Comparison of ENCODE assay signal across 8 mouse cellular contexts in the genomic region with DNA sequence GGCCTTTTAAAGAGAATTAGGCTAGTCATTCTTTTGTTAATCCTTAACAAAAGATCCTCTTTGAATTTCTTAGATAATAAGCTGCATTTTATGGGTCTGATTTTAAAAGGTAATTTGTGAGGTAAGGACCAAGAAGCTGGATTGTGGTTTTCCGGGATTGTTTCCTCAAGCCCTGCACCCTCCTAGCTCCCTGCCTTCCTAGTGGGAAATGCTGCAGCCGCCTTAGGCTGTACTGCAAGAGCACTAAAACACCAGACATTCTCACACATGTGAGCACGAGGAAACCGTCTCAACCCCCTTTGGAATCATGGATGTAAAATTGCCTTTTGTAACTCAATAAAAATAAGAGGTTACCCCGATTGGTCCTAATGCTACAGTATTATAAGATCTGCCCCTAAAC. TPM values are rescaled to one million over a fixed set of nuclear protein-coding genes. Genes with fewer than 3 reads are reported as not detected.
DNase-seq lines count a peak whose midpoint lies in the region; ATAC-seq and TF ChIP-seq lines count a peak whose summit lies in the region.

No protein-coding gene starts in this region.

- WGBS in heart, postnatal 0 days = 24% methylated on average over 5 of the region's 5 CpGs
- WGBS in neural tube, embryonic 14.5 days = 6% methylated on average over 5 of the region's 5 CpGs

- TF ChIP-seq POLR2A in MEL (IDR thresholded peaks at IDR 0.05; ENCODE audit: control insufficient read depth in 1 of 2, insufficient read depth in 1 of 2, low read depth in 1 of 2, low read length in 2 of 2, poor library complexity in 1 of 2) = no peak

- DNase-seq in gastrocnemius, adult 2 months = peak; percentile 29
- DNase-seq in gastrocnemius, adult 18-20 months (ENCODE audit: low spot score) = no peak
- DNase-seq in MEL (ENCODE audit: low read depth, low spot score) = no peak
- peak; percentile 69 for DNase-seq in embryo, embryonic 10.5 days (ENCODE audit: low spot score)
- peak; percentile 57 for DNase-seq in heart, postnatal 0 days (ENCODE audit: low spot score)
- peak; percentile 29 to 30 for DNase-seq in left cerebral cortex, postnatal 25 days (ENCODE audit: low spot score in 2 of 2)
- no peak for DNase-seq in thymus, postnatal 36 days

- intact Hi-C loops in gastrocnemius, adult 2 months (cut with DNase I) = loop anchor here (10.0 kb wide), 3 partner anchors 138 to 468 kb away; a partner anchor contains a TSS
- intact Hi-C loops in left cerebral cortex, postnatal 25 days (cut with DNase I) = loop anchor here (5.0 kb wide), 3 partner anchors 395 to 620 kb away; no protein-coding TSS in a partner anchor

- peak overlapping the region; percentile 99; the same call in 1 of the 2 replicates for H3K9ac ChIP-seq in MEL (ENCODE audit: control insufficient read depth, low read depth, low read length, poor library complexity, severe bottlenecking)
- peak overlapping the region; percentile 50 for H3K9ac ChIP-seq in heart, postnatal 0 days (replicated peaks; ENCODE audit: low read depth, low read length)
- H3K9ac ChIP-seq in neural tube, embryonic 14.5 days (replicated peaks; ENCODE audit: low read depth, low read length) = peak overlapping the region; percentile 95; the same call in 1 of the 2 replicates

- H3K79me2 ChIP-seq in MEL (ENCODE audit: control insufficient read depth, insufficient read depth, low read length, poor library complexity) = peaks cover 26% of the 10 kb centered on the region

- H3K4me2 ChIP-seq in heart, postnatal 0 days (ENCODE audit: low read depth, low read length) = peak overlapping the region; percentile 80
- H3K4me2 ChIP-seq in neural tube, embryonic 14.5 days (ENCODE audit: low read depth, low read length) = peak overlapping the region; percentile 65

- peaks cover 0 to 8% of the 10 kb centered on the region in 2 experiments; a peak in 3 of 4 replicates for H3K36me3 ChIP-seq in MEL (ENCODE audit: control insufficient read depth in 1 of 2, insufficient read depth in 2 of 2, low read length in 2 of 2)
- no peaks in the 10 kb centered on the region for H3K36me3 ChIP-seq in heart, postnatal 0 days (replicated peaks; ENCODE audit: control insufficient read depth, insufficient read depth, low read length)
- H3K36me3 ChIP-seq in neural tube, embryonic 14.5 days (ENCODE audit: control insufficient read depth, insufficient read depth, low read length) = no peaks in the 10 kb centered on the region

- TF ChIP-seq RAD21 in MEL (IDR thresholded peaks at IDR 0.05; ENCODE audit: low read depth, low read length) = no peak

- TF ChIP-seq CTCF in gastrocnemius, adult 2 months (IDR thresholded peaks at IDR 0.05) = no peak
- TF ChIP-seq CTCF in MEL (IDR thresholded peaks at IDR 0.05 in 2 of 3, conservative IDR thresholded peaks at IDR 0.05 in 1 of 3; ENCODE audit: control insufficient read depth in 1 of 3, insufficient read depth in 1 of 3, low read depth in 2 of 3, low read length in 3 of 3, poor library complexity in 1 of 3, severe bottlenecking in 1 of 3) = no peak
- TF ChIP-seq CTCF in heart, postnatal 0 days (IDR thresholded peaks at IDR 0.05; ENCODE audit: low read depth) = no peak

- no peaks in the 10 kb centered on the region for H3K27me3 ChIP-seq in MEL (ENCODE audit: control insufficient read depth in 1 of 2, insufficient read depth in 2 of 2, low read length in 2 of 2)
- no peaks in the 10 kb centered on the region for H3K27me3 ChIP-seq in heart, postnatal 0 days (ENCODE audit: control insufficient read depth, insufficient read depth, low read length)
- no peaks in the 10 kb centered on the region; the same call in 1 of the 2 replicates for H3K27me3 ChIP-seq in neural tube, embryonic 14.5 days (ENCODE audit: control insufficient read depth, insufficient read depth, low read length)

- H3K9me3 ChIP-seq in MEL (replicated peaks; ENCODE audit: insufficient read depth, low read length) = no peaks in the 10 kb centered on the region
- H3K9me3 ChIP-seq in heart, postnatal 0 days (replicated peaks; ENCODE audit: control insufficient read depth, low read length) = no peaks in the 10 kb centered on the region
- H3K9me3 ChIP-seq in neural tube, embryonic 14.5 days (ENCODE audit: control insufficient read depth, low read length) = no peaks in the 10 kb centered on the region

- no peak for TF ChIP-seq EP300 in MEL (IDR thresholded peaks at IDR 0.05; ENCODE audit: low read depth in 1 of 2, low read length in 2 of 2)
- no peak for TF ChIP-seq EP300 in heart, postnatal 0 days (IDR thresholded peaks at IDR 0.05; ENCODE audit: low read depth)

- peak overlapping the region; percentile 95 for H3K4me3 ChIP-seq in gastrocnemius, adult 2 months
- peak overlapping the region in 1 of 2 experiments; percentile 86; a peak in 2 of 4 replicates for H3K4me3 ChIP-seq in MEL (ENCODE audit: control insufficient read depth in 1 of 2, insufficient read depth in 1 of 2, low read depth in 2 of 2, low read length in 2 of 2)
- H3K4me3 ChIP-seq in heart, postnatal 0 days (ENCODE audit: low read depth, low read length) = peak overlapping the region; percentile 100
- H3K4me3 ChIP-seq in neural tube, embryonic 14.5 days (ENCODE audit: low read depth, low read length) = peak overlapping the region; percentile 99

- H3K27ac ChIP-seq in gastrocnemius, adult 2 months = peak overlapping the region; percentile 99
- H3K27ac ChIP-seq in MEL (ENCODE audit: control insufficient read depth, low read depth, low read length) = no peak overlapping the region
- peak overlapping the region; percentile 100 for H3K27ac ChIP-seq in heart, postnatal 0 days (ENCODE audit: low read depth)
- H3K27ac ChIP-seq in neural tube, embryonic 14.5 days (ENCODE audit: low read depth, low read length) = peak overlapping the region; percentile 72

- no peak for ATAC-seq in heart, postnatal 0 days (ENCODE audit: insufficient read depth, low read depth)
- no peak for ATAC-seq in neural tube, embryonic 14.5 days (ENCODE audit: low read depth)

- H3K4me1 ChIP-seq in MEL (ENCODE audit: control insufficient read depth in 1 of 2, insufficient read depth in 2 of 2, low read length in 2 of 2) = peaks cover 3 to 4% of the 10 kb centered on the region in 2 experiments
- peaks cover 8% of the 10 kb centered on the region for H3K4me1 ChIP-seq in heart, postnatal 0 days (ENCODE audit: control insufficient read depth, insufficient read depth)
- peaks cover 8% of the 10 kb centered on the region; the same call in 1 of the 2 replicates for H3K4me1 ChIP-seq in neural tube, embryonic 14.5 days (ENCODE audit: control insufficient read depth, insufficient read depth, low read length)

TF ChIP-seq in MEL, 35 proteins besides CTCF, POLR2A, EP300 and RAD21:
- no peak for TF ChIP-seq ZKSCAN1 (IDR thresholded peaks at IDR 0.05; ENCODE audit: low read depth, low read length)
- no peak for TF ChIP-seq MYC (IDR thresholded peaks at IDR 0.05; ENCODE audit: low read depth, low read length)
- TF ChIP-seq MEF2A (IDR thresholded peaks at IDR 0.05; ENCODE audit: extremely low read depth, insufficient replicate concordance, low read depth, low read length, poor library complexity, severe bottlenecking) = no peak

RNA-seq across cellular contexts. Expression of a gene that starts 1.6 kb away (rescaled TPM):
- 10 to 100 TPM; 30.2 to 32.7 TPM for total RNA-seq in gastrocnemius, adult 2 months (2021)
- total RNA-seq in gastrocnemius, adult 18-20 months (2021) = 10 to 100 TPM; 21.4 to 25.7 TPM
- 18.1 and 19.0 TPM in 2 replicates for total RNA-seq in MEL (2012; rRNA removed)
- 10 to 100 TPM; 16.2 to 49.2 TPM for polyA plus RNA-seq in MEL (2012; ENCODE audit: insufficient read depth in 1 of 2, insufficient read length in 2 of 2, low read depth in 1 of 2, low replicate concordance in 2 of 2, missing spikeins in 1 of 2)
- 35.5 and 47.6 TPM in 2 replicates for total RNA-seq in heart, postnatal 0 days (2014; rRNA removed; ENCODE audit: low replicate concordance)
- 26.6 and 30.2 TPM in 2 replicates for polyA plus RNA-seq in heart, postnatal 0 days (2015; fragmentation: Nextera tagmentation; extraction: Ambion mirVana)
- 10 to 100 TPM; 67.2 to 80.6 TPM for total RNA-seq in left cerebral cortex, postnatal 25 days (2021)
- polyA plus RNA-seq in neural tube, embryonic 14.5 days (2014; fragmentation: Nextera tagmentation; extraction: Ambion mirVana) = 85.3 and 108 TPM in 2 replicates

Comparison
In these comparisons a context has a peak if more than half of its experiments do, and no peak if none do; other contexts are left out.
1. DNase-seq: peak in gastrocnemius, adult 2 months (single experiment), embryo, embryonic 10.5 days (single experiment), heart, postnatal 0 days (single experiment) and left cerebral cortex, postnatal 25 days (2 of 2); none in gastrocnemius, adult 18-20 months (single experiment), MEL (single experiment) and thymus, postnatal 36 days (0 of 2).
2. Peak in every context shown above with its lines, with median percentiles within 50 percentile points of each other: H3K9ac ChIP-seq.